Mouse (Mus musculus): ENCODE data around the gene Tmem95.

DNA sequence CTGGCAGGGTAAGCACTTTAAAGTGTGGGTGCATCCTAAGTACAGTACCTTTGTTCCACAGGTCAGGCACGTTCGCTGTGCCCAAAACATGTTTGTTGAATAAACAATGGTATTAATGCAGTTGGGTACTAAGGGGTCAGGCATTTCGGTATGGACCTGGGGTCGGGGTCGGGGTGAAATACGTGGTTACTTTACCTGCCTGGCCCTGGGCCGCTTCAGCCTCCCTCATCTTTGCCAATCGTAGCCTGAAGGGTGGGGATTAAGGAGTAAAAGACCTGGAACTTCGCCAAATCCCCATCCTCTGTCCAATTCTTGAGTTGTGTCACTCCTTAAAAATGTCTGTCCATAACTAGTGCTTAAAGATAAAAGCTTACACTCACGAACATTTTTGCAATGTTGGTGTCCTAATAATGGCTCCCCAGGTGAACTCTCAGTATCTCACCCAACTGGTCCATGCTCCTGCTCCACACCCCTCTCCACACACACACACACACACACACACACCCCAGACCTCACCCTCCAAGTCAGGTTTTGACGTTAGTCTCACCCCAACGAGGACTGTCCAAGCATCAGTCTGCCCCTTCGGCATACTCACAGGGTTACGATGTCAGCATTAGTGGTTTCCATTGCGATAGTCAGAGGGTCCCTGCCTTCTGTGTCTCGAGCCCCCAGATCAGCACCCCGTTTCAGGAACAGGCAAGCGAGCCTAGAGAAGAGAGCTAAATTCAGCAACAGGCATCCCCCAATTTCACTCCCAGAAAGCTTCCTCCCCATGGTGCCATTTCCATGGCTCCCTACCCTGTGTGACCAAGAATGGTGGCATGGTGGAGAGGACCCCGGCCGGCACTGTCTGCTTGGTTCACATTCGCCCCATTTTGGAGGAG lies 4.2 kb upstream of the Tmem95 start:
- no peak for TF ChIP-seq CTCF (IDR thresholded peaks at IDR 0.05)
- TF ChIP-seq EP300 (IDR thresholded peaks at IDR 0.05; ENCODE audit: insufficient read depth, low read depth, low read length): no peak
